Mouse (Mus musculus): ENCODE data around the gene Cnpy1. TPM values are rescaled to one million over a fixed set of nuclear protein-coding genes. Genes with fewer than 3 reads are reported as not detected.
A peak's percentile ranks its signal among the peaks of the same experiment; 100 is the strongest.

Cnpy1 gene
- polyA plus RNA-seq, 1 experiment from 2014 or later = not detected

- no peak overlapping the region for H3K4me3 ChIP-seq
- 88% methylated on average over 6 of the region's 6 CpGs for WGBS
- DNase-seq (ENCODE audit: low spot score) = no peak
- no peaks in the 10 kb centered on the region for H3K4me1 ChIP-seq
- H3K27me3 ChIP-seq (ENCODE audit: low read depth, poor library complexity, severe bottlenecking) = peaks cover 72% of the 10 kb centered on the region
- H3K27ac ChIP-seq = no peak overlapping the region
- no peaks in the 10 kb centered on the region for H3K36me3 ChIP-seq
- H3K9me3 ChIP-seq (replicated peaks) = no peaks in the 10 kb centered on the region
Observed at GRCm38 (mm10) chr5:28203086-28203485, 42.5 kb downstream of the Cnpy1 start.

DNA sequence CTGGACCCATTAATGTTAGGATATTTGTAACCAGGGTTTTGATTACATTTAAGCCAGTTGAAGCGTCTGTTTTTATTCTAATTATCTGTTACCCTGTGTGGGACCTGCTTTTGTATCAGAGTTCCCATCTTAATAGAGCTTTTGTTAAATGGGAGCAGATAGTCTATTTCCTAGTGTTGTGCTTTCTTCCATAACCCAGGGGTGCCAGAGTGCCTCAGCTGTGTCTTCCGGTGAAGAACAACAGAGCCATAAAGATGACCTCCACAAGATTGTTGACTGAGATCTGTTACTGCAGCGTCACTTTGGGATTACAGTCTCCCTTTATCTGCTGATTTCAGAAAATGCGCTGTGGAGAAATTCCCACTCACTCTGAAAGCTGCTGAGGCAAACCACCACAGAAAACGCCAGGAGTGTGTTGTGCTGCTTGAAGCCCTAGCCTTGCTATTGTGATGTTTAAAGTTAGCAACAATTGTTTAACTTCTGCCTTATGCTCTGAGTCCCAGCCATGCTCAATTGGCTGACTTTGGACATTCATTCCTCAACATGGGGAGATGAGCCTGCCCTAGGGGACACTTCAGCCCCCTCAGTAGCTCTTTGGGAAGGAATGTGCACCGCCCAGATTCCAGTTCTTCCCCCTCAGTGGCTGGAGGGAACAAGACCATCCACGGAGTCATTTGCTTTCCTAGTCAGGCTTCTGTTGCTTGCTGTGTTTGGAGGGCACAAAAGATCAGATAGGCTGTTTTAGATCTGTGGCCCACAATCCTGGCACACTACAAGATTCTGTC is 46.3 kb downstream of the Cnpy1 start:
- no peaks in the 10 kb centered on the region for H3K9me3 ChIP-seq (replicated peaks)
- no peak for DNase-seq (ENCODE audit: low spot score)
- no peaks in the 10 kb centered on the region for H3K36me3 ChIP-seq
- H3K27ac ChIP-seq = no peak overlapping the region
- WGBS = 51% methylated on average over 7 of the region's 7 CpGs
- H3K27me3 ChIP-seq (ENCODE audit: low read depth, poor library complexity, severe bottlenecking) = peaks cover 47% of the 10 kb centered on the region
- H3K4me3 ChIP-seq = no peak overlapping the region
- H3K4me1 ChIP-seq = no peaks in the 10 kb centered on the region

DNA sequence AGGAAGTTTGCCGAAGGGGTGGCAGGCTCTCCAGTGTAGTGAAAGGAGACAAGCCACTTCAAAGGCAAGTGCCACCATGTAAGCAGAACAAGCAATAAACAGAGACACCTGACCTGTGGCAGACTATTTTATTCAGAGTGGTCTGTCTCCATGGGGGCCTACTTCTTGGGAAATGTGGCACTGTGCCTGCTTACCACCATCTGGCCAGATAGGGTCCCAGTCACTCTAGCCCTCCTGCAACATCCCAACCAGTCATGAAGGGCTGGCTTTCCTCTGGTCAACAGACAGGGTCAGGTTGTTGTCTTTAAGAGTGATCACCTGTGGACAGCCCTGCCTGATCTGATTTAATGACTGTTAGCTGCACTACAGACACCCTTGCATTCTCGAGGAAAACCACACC is 50.1 kb downstream of the Cnpy1 start:
- 23% methylated on average over 2 of the region's 2 CpGs for WGBS
- Histone ChIP-seq H3K27me3 (ENCODE audit: low read depth, poor library complexity, severe bottlenecking) (peaks cover 48% of the 10 kb centered on the region), H3K9me3 (replicated peaks) (no peaks in the 10 kb centered on the region), H3K36me3 (no peaks in the 10 kb centered on the region), H3K4me3 (no peak overlapping the region), H3K4me1 (no peaks in the 10 kb centered on the region), H3K27ac (no peak overlapping the region)
- DNase-seq (ENCODE audit: low spot score) = no peak

DNA sequence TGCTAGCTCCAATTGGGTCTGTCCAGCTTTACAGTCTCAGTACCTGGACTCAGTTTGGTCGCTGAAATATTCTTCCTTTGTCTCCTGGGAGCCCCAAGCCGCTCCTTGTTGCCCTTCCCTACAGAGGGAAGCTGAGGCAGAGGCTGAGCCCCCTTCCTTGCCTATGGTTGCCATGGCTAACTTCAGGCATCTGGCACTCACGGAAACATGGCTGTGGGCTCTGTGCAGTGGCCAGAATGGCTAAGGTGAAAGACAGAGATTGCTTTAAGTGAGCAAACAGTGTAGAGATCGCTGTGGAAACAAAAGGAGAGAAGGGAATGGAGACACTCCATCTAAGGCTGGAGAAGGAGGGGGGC is 53.5 kb downstream of the Cnpy1 start:
- WGBS = 74% methylated on average over 4 of the region's 4 CpGs
- H3K27ac ChIP-seq = no peak overlapping the region
- no peaks in the 10 kb centered on the region for H3K4me1 ChIP-seq
- H3K4me3 ChIP-seq = no peak overlapping the region
- H3K27me3 ChIP-seq (ENCODE audit: low read depth, poor library complexity, severe bottlenecking) = peaks cover 42% of the 10 kb centered on the region
- H3K9me3 ChIP-seq (replicated peaks) = no peaks in the 10 kb centered on the region
- H3K36me3 ChIP-seq = no peaks in the 10 kb centered on the region
- no peak for DNase-seq (ENCODE audit: low spot score)

DNA sequence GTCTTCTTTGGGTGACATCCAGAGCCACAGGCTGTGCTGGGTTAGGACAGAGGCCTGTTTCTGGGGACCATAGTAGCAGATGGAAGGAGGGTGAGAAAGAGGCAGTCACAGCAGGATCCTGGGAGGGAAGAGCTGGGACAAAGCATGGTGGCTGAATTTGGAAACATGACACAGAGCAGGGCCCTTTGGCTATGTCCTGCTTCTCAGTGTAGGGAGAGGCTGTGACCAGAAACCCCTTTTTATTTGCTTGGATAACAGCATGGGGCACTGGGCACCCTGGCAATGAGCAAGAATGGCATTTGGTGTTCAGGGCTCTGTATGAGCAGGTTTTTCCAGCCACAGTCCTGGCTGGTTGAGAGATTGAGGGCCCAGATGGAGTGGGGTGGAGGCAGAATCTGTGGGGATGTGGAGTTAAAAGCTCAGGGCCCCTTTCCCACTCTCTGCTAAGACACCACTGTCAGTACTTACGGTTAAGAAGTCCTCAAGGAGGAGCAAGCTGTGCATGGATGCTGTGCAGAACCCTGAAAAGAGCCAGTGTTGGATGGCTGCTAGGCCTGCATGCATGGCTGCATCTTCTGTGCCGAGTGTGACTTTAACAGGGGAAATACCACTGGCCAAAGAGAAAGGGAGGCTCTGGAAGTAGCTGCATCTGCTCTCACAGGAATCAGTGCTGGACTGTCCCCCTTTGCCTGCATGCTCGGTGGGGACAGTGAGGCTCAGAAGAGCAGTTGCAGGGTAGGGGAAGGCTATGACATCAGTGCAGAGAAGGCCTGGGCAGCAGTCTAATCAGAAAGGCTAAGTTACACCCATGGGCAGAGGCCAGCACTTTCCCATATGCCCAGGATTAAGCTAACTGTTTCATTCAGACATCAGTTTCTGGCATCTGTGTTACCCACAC is 54.2 kb downstream of the Cnpy1 start:
- Histone ChIP-seq H3K4me3 (no peak overlapping the region), H3K4me1 (no peaks in the 10 kb centered on the region), H3K27ac (no peak overlapping the region), H3K27me3 (ENCODE audit: low read depth, poor library complexity, severe bottlenecking) (peaks cover 45% of the 10 kb centered on the region), H3K36me3 (no peaks in the 10 kb centered on the region), H3K9me3 (replicated peaks) (no peaks in the 10 kb centered on the region)
- WGBS = 60% methylated on average over 3 of the region's 3 CpGs
- DNase-seq (ENCODE audit: low spot score) = no peak

GRCm38 (mm10) chr5:28179237-28179790 is 66.3 kb downstream of the Cnpy1 start:
- H3K9me3 ChIP-seq (replicated peaks) = no peaks in the 10 kb centered on the region
- H3K36me3 ChIP-seq = no peaks in the 10 kb centered on the region
- peaks cover 15% of the 10 kb centered on the region for H3K4me1 ChIP-seq
- no peak overlapping the region for H3K27ac ChIP-seq
- H3K27me3 ChIP-seq (ENCODE audit: low read depth, poor library complexity, severe bottlenecking) = peaks cover 87% of the 10 kb centered on the region
- DNase-seq (ENCODE audit: low spot score) = no peak
- no peak overlapping the region for H3K4me3 ChIP-seq
- WGBS = 27% methylated on average over 7 of the region's 7 CpGs

DNA sequence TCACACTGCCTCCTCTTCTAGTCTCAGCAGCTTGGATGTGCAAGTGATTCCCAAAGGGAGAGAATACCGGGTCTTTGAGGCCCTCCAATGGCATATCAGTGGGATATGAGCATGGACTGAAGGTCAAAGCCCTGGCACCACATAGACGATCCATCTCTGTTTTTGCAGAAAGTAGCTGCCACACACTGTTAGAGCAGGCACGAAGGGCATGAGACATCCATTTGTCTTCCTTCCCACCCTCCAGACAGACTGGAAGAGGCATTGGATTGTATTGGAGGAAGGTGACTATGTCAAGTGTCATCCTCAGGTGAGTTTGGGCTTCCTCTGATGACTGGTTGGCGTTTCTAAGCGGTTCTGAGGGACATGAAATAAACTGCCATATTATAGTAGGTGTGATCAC is 67.3 kb downstream of the Cnpy1 start:
- DNase-seq (ENCODE audit: low spot score) = no peak
- Histone ChIP-seq H3K27me3 (ENCODE audit: low read depth, poor library complexity, severe bottlenecking) (peaks cover 93% of the 10 kb centered on the region), H3K4me3 (no peak overlapping the region), H3K4me1 (peaks cover 15% of the 10 kb centered on the region), H3K9me3 (replicated peaks) (no peaks in the 10 kb centered on the region), H3K27ac (no peak overlapping the region), H3K36me3 (no peaks in the 10 kb centered on the region)
- WGBS = 28% methylated on average over 5 of the region's 5 CpGs

DNA sequence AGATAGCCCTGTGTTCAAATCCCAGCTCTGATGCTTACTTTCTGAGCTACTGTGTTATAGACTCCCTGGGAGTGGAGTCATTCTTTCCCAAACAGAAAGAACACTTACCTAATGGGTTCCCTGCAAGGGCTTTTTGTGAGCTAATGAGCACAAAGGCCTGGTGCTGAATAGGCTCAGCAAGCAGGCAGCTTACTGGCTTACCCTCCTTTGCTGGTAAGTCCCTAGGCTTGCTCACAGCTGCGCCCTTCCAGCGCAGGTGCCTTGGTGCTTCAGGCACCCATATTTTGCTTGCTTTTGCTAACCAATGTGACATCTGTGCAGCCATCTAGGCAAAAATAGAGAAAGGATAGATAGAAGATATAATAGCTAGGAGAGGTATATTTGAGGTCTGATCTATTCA is 69.0 kb downstream of the Cnpy1 start:
- peaks cover 15% of the 10 kb centered on the region for H3K4me1 ChIP-seq
- DNase-seq (ENCODE audit: low spot score) = no peak

GRCm38 (mm10) chr5:28176023-28176422 is 69.6 kb downstream of the Cnpy1 start:
- Histone ChIP-seq H3K9me3 (replicated peaks) (no peaks in the 10 kb centered on the region), H3K27ac (no peak overlapping the region), H3K36me3 (no peaks in the 10 kb centered on the region), H3K27me3 (ENCODE audit: low read depth, poor library complexity, severe bottlenecking) (peaks cover 98% of the 10 kb centered on the region), H3K4me1 (peaks cover 15% of the 10 kb centered on the region), H3K4me3 (no peak overlapping the region)
- 8% methylated on average over 4 of the region's 4 CpGs for WGBS
- DNase-seq (ENCODE audit: low spot score) = peak; percentile 35

More for the DNA sequence above, 69.0 kb downstream of the Cnpy1 start:
- Histone ChIP-seq H3K9me3 (replicated peaks) (no peaks in the 10 kb centered on the region), H3K27me3 (ENCODE audit: low read depth, poor library complexity, severe bottlenecking) (peaks cover 100% of the 10 kb centered on the region), H3K36me3 (no peaks in the 10 kb centered on the region), H3K4me3 (no peak overlapping the region), H3K27ac (no peak overlapping the region)
- WGBS = 5% methylated on average over 2 of the region's 2 CpGs

DNA sequence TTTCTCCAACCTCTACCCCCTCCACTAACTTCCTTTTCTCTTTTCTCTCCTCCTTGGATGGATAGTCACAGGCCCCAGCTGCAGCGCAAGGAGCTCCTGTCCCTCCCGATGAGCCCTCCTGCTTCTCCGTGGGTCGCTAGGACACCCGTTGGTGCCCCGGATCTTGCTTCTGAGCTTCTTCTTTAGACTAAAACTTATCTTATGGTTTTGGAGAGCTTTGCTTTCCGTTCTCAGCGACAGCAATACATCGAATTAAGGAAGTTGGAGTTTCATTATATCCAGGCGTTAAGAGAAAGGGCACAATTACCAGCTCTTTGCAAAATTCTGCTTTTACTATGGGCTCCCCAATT is 70.1 kb downstream of the Cnpy1 start:
- Histone ChIP-seq H3K27ac (no peak overlapping the region), H3K4me1 (peaks cover 15% of the 10 kb centered on the region), H3K27me3 (ENCODE audit: low read depth, poor library complexity, severe bottlenecking) (peaks cover 98% of the 10 kb centered on the region), H3K4me3 (peak overlapping the region; percentile 19; the same call in 1 of the 2 replicates), H3K36me3 (no peaks in the 10 kb centered on the region), H3K9me3 (replicated peaks) (no peaks in the 10 kb centered on the region)
- DNase-seq (ENCODE audit: low spot score) = no peak
- WGBS = 2% methylated on average over 10 of the region's 10 CpGs

DNA sequence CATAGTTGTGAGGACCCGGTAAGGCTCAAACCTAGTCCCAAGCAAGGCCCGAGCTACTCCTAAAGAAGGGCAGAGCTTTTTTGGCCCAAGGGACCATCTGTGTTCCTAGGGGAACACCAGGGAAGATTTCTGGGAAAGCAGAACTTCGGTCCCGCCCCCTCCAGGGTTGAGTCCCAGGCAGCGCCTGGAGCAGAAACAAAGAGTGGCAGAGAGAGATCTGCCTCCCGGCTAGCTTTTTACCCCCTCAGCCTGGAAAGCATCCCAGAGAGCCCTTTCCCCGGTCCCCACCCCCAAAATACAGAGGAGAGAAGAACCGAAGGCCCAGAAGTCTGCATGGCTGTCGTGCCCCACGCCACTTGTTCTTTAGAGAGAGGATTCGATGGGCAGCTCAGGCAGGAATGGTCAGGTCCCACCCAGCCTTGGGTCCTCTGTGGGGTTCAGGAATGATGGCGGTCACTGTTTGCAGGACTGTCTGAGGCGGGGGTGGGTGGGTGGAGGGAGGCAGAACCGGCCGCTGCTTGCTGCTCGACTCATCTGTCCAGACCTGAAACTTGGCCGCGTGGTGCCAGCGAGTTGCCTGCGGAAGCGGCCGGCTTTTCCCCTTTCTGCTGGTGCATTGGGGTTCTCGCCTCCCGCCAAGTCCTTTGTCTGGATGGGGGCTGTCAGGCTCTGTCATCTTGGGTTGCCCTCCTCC is 70.6 kb downstream of the Cnpy1 start:
- no peaks in the 10 kb centered on the region for H3K9me3 ChIP-seq (replicated peaks)
- peak; percentile 68 for DNase-seq (ENCODE audit: low spot score)
- no peak overlapping the region for H3K27ac ChIP-seq
- peaks cover 11% of the 10 kb centered on the region for H3K4me1 ChIP-seq
- WGBS = under 1% methylated on average over 24 of the region's 24 CpGs
- H3K4me3 ChIP-seq = peak overlapping the region; percentile 19
- H3K27me3 ChIP-seq (ENCODE audit: low read depth, poor library complexity, severe bottlenecking) = peaks cover 98% of the 10 kb centered on the region
- H3K36me3 ChIP-seq = no peaks in the 10 kb centered on the region

DNA sequence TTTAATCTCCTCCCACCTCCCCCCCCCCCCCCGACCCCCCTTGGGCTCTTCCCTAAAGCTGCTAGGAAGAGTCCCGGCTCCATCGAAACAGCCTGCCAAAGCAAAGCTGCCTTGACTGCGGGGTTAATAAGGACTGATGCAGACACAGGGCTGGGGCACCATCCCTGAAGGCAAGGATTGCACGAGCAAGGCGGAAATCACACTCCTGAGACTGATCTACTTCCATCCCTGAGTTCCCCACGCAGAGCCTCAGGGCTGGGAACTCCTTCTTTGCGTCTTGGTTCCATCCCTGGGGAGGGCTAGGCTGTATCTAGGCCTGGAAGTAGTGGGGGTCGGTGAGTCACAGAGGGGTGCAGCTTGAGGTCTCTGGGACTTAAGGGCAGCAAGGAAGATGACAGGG is 71.5 kb downstream of the Cnpy1 start:
- 1% methylated on average over 9 of the region's 9 CpGs for WGBS
- Histone ChIP-seq H3K36me3 (no peaks in the 10 kb centered on the region), H3K27me3 (ENCODE audit: low read depth, poor library complexity, severe bottlenecking) (peaks cover 98% of the 10 kb centered on the region), H3K27ac (no peak overlapping the region), H3K4me3 (no peak overlapping the region), H3K4me1 (peaks cover 10% of the 10 kb centered on the region), H3K9me3 (replicated peaks) (no peaks in the 10 kb centered on the region)
- peak; percentile 37 for DNase-seq (ENCODE audit: low spot score)

Measured in limb, embryonic 10.5 days (tissue).